Mouse (Mus musculus) kidney, embryonic 14.5 days (tissue): ENCODE results near the gene Gm28961. TPM values are rescaled to one million over a fixed set of nuclear protein-coding genes. Genes with fewer than 3 reads are reported as not detected.
"Not testable (repeated sequence)": the region's sequence is repeated elsewhere in the genome, so short reads cannot be mapped to it uniquely, and the experiment has no call there.

Experiments used
- ATAC-seq: fragments of 200-750 bp; cut with Nextera tagmentation; 2 replicates; pipeline ENCODE4 v1.8.0; 2017; ENCODE audit warnings: moderate number of reproducible peaks, mild to moderate bottlenecking, moderate TSS enrichment, moderate library complexity; ENCODE audit not compliant: low FRiP score, low TSS enrichment
- H3K27ac ChIP-seq: fragments of 300-500 bp; sonication (generic); 2 replicates; pipeline ENCODE4 v1.5.1; 2014; ENCODE audit warnings: low read depth, mild to moderate bottlenecking, low read length, moderate library complexity, mixed read lengths
- H3K27me3 ChIP-seq: fragments of 300-500 bp; sonication (generic); 2 replicates; pipeline ENCODE4 v1.6.1; 2014; ENCODE audit warnings: mild to moderate bottlenecking, low read length; ENCODE audit not compliant: control insufficient read depth, insufficient read depth
- H3K36me3 ChIP-seq: fragments of 300-500 bp; sonication (generic); 2 replicates; pipeline ENCODE4 v1.6.1; 2014; ENCODE audit warnings: low read length, mixed read lengths; ENCODE audit not compliant: control insufficient read depth, insufficient read depth
- H3K4me1 ChIP-seq: fragments of 300-500 bp; sonication (generic); 2 replicates; pipeline ENCODE4 v1.6.1; 2014; ENCODE audit warnings: low read length, mixed read lengths; ENCODE audit not compliant: control insufficient read depth, insufficient read depth
- H3K4me2 ChIP-seq: fragments of 300-500 bp; sonication (generic); replicated peaks from 2 replicates; pipeline ENCODE4 v1.6.1; 2014; ENCODE audit warnings: low read depth, mild to moderate bottlenecking, low read length
- H3K4me3 ChIP-seq: fragments of 300-500 bp; sonication (generic); 2 replicates; pipeline ENCODE4 v1.5.1; 2014; ENCODE audit warnings: mild to moderate bottlenecking, low read length
- H3K9ac ChIP-seq: fragments of 300-500 bp; sonication (generic); 2 replicates; pipeline ENCODE4 v1.6.1; 2014; ENCODE audit warnings: low read depth, mild to moderate bottlenecking, low read length, moderate library complexity
- H3K9me3 ChIP-seq: fragments of 300-500 bp; sonication (generic); 2 replicates; pipeline ENCODE4 v1.6.1; 2016; ENCODE audit warnings: low read length; ENCODE audit not compliant: control insufficient read depth
- WGBS: fragments of 180-500 bp; shearing (Covaris S2); extraction: QIAGEN DNeasy Blood & Tissue Kit; methylation state at CpG from one replicate; pipeline ENCODE4 v1.1.7; 2014; 5-methylcytosine and 5-hydroxymethylcytosine counted together
- polyA plus RNA-seq: library from polyadenylated mRNA; unstranded; fragments of >200 nt; fragmentation: Nextera tagmentation; extraction: Ambion mirVana; gene quantifications from 2 replicates; pipeline ENCODE4 v1.2.1, GENCODE M21; 2014

Gene Gm28961
- not detected in 2 replicates for polyA plus RNA-seq

DNA sequence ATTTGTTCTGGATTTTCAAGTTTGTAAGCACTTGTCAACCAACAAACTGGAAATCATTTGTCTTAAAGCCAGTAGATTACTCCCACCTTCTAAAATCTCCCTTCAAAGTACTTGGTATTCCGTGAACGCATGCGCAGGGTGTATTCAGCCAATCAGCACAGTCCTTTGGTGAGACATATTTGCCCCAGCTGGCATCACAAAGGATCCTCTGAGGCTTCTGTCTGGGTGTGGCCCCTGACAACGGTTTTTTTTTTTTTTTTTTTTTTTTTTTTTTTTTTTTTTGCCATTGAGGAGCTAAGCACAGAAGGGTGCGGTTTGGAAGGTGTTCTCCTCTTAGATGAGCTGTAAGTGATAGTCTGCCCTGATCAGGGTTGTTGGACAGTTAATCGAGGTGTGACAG, at the start of gene Gm28961:
Gene Gm28961 (plus strand): TSS at position 301 of the 400 bp plus-strand sequence.
- no CpG with 5 or more reads among the region's 6 CpGs for whole genome bisulfite sequencing
- not testable (repeated sequence) for H3K4me2 ChIP-seq, H3K9me3 ChIP-seq, H3K4me3 ChIP-seq, ATAC-seq, H3K27me3 ChIP-seq, H3K27ac ChIP-seq, H3K36me3 ChIP-seq, H3K9ac ChIP-seq, H3K4me1 ChIP-seq

Other genes with a start within 250 kb of the Gm28961 start
- gene Gm21943, start 172.0 kb upstream of the Gm28961 start, polyA plus RNA-seq: not detected in 2 replicates